8 mouse cellular contexts compared by ENCODE assay signal in the genomic region with DNA sequence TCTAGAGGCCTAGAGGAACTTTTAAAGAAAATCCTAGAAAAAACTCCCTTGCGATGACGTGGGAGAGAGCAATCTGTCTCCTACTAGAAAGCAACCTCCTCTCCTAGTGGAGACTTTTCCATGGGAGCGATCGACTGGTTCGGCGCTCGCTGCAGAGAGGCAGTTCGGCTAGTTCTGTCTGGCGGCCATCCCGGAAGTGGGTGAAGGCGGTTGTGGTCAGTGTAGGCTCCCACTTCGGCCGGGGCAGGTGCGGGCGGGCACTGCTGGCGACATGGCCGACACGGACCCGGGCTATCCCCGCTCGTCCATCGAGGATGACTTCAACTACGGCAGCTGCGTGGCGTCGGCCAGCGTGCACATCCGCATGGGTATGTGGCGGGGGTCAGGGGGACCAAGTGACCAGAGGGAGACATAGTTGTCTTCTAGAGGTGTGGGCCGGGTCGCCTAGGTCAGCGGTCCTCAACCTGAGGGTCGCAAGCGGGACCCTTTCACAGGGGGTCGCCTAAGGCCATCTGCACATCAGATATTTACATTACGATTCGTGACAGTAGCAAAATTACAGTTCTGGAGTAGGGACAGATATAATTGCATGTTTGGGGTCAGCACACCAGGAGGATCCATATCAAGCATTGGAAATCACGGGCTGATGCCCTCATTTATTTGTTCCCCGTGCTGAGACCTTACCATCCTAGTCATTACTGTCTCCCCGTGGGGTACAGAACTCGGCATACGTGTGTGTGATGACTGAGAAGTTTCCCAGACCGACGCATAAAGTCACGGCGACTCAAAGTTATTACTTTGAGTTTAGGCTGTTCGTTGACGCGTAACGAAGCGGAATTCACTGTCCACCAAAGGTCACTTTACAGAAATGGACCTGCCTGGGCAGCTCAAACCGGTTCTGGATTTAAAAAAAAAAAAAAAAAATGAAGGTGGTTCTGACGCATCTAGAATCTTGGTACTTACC. TPM values are rescaled to one million over a fixed set of nuclear protein-coding genes. Genes with fewer than 3 reads are reported as not detected.
DNase-seq lines count a peak whose midpoint lies in the region; ATAC-seq lines count a peak whose summit lies in the region.

No protein-coding gene starts in this region.

- H3K4me3 ChIP-seq in hindbrain, embryonic 13.5 days: peak overlapping the region; percentile 91

- peak; percentile 97 for DNase-seq in NIH3T3 (ENCODE audit: low read depth)
- peak; percentile 92 to 97 for DNase-seq in cerebellum, postnatal 14 days
- DNase-seq in frontal cortex, postnatal 14 days (ENCODE audit: low spot score in 2 of 2): peak; percentile 81 to 83
- DNase-seq in layer of hippocampus, postnatal 14 days (ENCODE audit: low spot score in 2 of 2): peak; percentile 85 to 91
- peak; percentile 95 for DNase-seq in lung, postnatal 10 days
- peak; percentile 88 for DNase-seq in ovary, postnatal 36 days (ENCODE audit: low spot score)
- peak; percentile 65 for DNase-seq in thymus, postnatal 14 days

- H3K4me1 ChIP-seq in hindbrain, embryonic 13.5 days (replicated peaks): peaks cover 11% of the 10 kb centered on the region

- WGBS in hindbrain, embryonic 13.5 days: 4% methylated on average over 53 of the region's 53 CpGs

- H3K4me2 ChIP-seq in hindbrain, embryonic 13.5 days: peak overlapping the region; percentile 71

- peaks cover 10% of the 10 kb centered on the region; the same call in 1 of the 2 replicates for H3K36me3 ChIP-seq in hindbrain, embryonic 13.5 days

- peak overlapping the region; percentile 87 for H3K9ac ChIP-seq in hindbrain, embryonic 13.5 days

- H3K27ac ChIP-seq in hindbrain, embryonic 13.5 days: peak overlapping the region; percentile 35; the same call in 1 of the 2 replicates

- H3K27me3 ChIP-seq in hindbrain, embryonic 13.5 days: 0 out of 2 replicates have a peak, but pooled peaks cover 7% of the 10 kb centered on the region

- no peaks in the 10 kb centered on the region; the same call in 1 of the 2 replicates for H3K9me3 ChIP-seq in hindbrain, embryonic 13.5 days

- ATAC-seq in hindbrain, embryonic 13.5 days (ENCODE audit: low FRiP score): peak; percentile 91

RNA-seq across cellular contexts. Expression of a gene that starts 6.9 kb away (rescaled TPM):
- 0.36 and 0.48 TPM in 2 replicates for polyA plus RNA-seq in hindbrain, embryonic 13.5 days (2015; fragmentation: Nextera tagmentation; extraction: Ambion mirVana)
- under 1 TPM; 0.18 to 0.69 TPM for total RNA-seq in layer of hippocampus, postnatal 14 days (2021)

RNA-seq across cellular contexts. Expression of a gene that starts 7.5 kb away (rescaled TPM):
- polyA plus RNA-seq in hindbrain, embryonic 13.5 days (2015; fragmentation: Nextera tagmentation; extraction: Ambion mirVana): 106 and 107 TPM in 2 replicates
- total RNA-seq in layer of hippocampus, postnatal 14 days (2021): 10 to 100 TPM; 56.1 to 62.4 TPM

RNA-seq across cellular contexts. Expression of a gene that starts 18.0 kb away (rescaled TPM):
- polyA plus RNA-seq in hindbrain, embryonic 13.5 days (2015; fragmentation: Nextera tagmentation; extraction: Ambion mirVana): 44.0 and 46.8 TPM in 2 replicates
- total RNA-seq in layer of hippocampus, postnatal 14 days (2021): 10 to 100 TPM; 15.0 to 19.5 TPM

Comparison
In these comparisons a context has a peak if more than half of its experiments do, and no peak if none do; other contexts are left out.
1. Peak in every context shown above with its lines: DNase-seq, ATAC-seq, H3K4me3 ChIP-seq and H3K27ac ChIP-seq.